Mouse (Mus musculus): ENCODE data around the gene Rasa3. TPM values are rescaled to one million over a fixed set of nuclear protein-coding genes. Genes with fewer than 3 reads are reported as not detected.
A peak's percentile ranks its signal among the peaks of the same experiment; 100 is the strongest.

The Rasa3 gene
- polyA plus RNA-seq, 1 experiment from 2014 or later, result 9.9 TPM

DNA sequence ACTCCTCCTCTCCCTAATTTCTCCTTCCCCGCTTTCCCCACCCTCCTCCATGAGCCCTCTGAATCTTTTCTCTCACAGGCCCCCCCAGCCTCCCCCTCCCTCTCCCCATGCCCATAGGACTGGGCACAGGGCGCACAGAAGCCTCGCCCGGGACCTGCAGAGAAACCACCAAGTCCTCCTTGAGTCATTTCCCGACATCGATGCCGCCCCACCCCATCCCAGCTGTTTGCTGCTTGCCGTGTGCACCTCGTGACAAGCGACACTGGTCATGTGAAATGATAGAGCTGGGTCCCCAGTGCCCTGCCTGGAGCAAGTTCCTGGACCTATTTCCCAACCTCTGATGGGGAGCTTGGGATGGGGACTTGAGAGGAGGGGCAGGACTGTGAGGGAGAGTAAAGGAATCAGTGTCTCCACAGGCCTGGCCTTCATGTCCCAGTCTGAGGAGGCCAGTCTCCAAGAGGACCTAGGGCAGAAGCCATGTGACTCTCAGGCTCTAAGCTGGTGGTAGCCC lies 53.4 kb downstream of the Rasa3 start:
- H3K27me3 ChIP-seq (replicated peaks; ENCODE audit: control insufficient read depth, insufficient read depth, low read length), result no peaks in the 10 kb centered on the region
- no peaks in the 10 kb centered on the region for H3K9me3 ChIP-seq (ENCODE audit: control insufficient read depth)
- ATAC-seq, result peak; percentile 47
- H3K9ac ChIP-seq (ENCODE audit: low read depth, low read length), result no peak overlapping the region
- no peak overlapping the region for H3K4me2 ChIP-seq (replicated peaks; ENCODE audit: low read depth)
- no peak overlapping the region for H3K4me3 ChIP-seq (ENCODE audit: low read depth, low read length)
- 34% methylated on average over 10 of the region's 10 CpGs for WGBS
- no peak for TF ChIP-seq CTCF (IDR thresholded peaks at IDR 0.05; ENCODE audit: low read depth)
- peaks cover 15% of the 10 kb centered on the region for H3K4me1 ChIP-seq (replicated peaks; ENCODE audit: control insufficient read depth, insufficient read depth, low read length)
- H3K27ac ChIP-seq (ENCODE audit: low read depth, low read length), result peak overlapping the region; percentile 15; the same call in 1 of the 2 replicates
- H3K36me3 ChIP-seq (ENCODE audit: control insufficient read depth, insufficient read depth), result no peaks in the 10 kb centered on the region

DNA sequence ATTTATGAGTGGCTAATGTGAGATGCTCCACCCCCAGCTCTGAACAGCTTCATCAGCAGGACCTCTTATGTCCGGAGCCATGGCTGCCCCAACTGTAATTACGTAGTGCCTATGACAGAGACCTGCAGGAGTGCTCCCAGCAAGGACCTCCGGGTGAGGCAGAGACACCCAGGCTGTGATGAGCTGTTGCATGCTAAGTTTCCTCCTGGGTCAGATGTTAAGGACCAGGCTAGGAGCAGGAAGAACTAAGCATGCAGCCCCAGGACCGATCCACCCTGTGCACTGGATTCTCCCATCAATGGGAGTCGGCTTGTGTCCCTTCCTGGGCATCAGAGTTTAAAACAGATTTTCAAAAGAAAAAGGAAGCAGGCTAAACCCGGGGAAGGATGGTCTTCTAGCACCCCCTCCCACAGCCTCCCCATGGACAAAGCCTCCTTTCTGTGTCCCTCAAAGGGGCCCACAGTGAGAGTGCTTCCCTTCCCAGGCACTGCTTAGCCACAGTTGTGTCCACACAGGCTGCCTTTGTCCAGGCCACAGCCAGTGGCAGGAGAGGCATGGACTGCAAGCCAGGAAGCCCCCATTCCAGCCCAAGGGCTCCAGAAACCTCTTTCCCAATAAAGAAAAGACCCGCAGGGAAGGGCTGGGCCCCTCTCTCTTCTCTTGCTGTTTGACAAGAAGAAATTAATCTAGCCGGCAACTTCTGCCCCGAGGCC lies 54.2 kb downstream of the Rasa3 start:
- Histone ChIP-seq H3K4me3 (ENCODE audit: low read depth, low read length) (no peak overlapping the region), H3K4me1 (replicated peaks; ENCODE audit: control insufficient read depth, insufficient read depth, low read length) (peaks cover 15% of the 10 kb centered on the region), H3K27me3 (replicated peaks; ENCODE audit: control insufficient read depth, insufficient read depth, low read length) (no peaks in the 10 kb centered on the region), H3K27ac (ENCODE audit: low read depth, low read length) (peak overlapping the region; percentile 28; the same call in 1 of the 2 replicates), H3K4me2 (replicated peaks; ENCODE audit: low read depth) (no peak overlapping the region), H3K9me3 (ENCODE audit: control insufficient read depth) (no peaks in the 10 kb centered on the region), H3K36me3 (ENCODE audit: control insufficient read depth, insufficient read depth) (no peaks in the 10 kb centered on the region), H3K9ac (ENCODE audit: low read depth, low read length) (no peak overlapping the region)
- 59% methylated on average over 9 of the region's 9 CpGs for WGBS
- no peak for TF ChIP-seq CTCF (IDR thresholded peaks at IDR 0.05; ENCODE audit: low read depth)
- no peak for ATAC-seq

DNA sequence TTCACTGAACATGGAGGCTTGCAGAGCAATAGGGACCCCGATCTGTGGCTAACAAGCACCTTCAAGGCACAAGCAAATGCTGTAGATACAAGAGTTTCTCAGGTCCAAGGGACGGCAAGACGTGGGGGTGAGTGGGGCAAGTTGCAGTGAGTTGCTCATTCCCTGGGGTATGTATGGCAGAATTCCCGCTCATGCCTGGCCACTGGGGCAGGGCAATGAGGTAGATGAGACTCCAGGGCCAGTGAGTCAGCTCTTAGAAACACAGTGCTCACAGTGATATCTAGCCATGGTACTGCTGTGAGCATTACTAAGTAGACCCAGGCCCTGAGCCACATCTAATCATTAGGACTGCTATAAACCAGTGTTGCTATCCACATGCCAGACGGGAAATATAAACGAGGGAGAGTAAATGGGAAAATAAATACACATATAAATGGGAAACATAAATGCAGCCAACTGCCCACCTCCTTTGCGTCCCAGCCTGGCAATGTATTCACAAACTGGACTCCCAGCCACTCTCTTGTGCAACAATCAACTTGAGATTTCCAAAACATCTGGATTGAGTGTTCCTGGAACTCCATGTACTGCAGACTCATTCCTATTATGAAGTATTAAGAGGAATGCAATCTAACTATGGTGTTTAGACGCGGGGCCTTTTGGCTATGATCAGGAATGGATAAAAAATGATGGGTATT lies 57.0 kb downstream of the Rasa3 start:
- Histone ChIP-seq H3K36me3 (ENCODE audit: control insufficient read depth, insufficient read depth) (no peaks in the 10 kb centered on the region), H3K4me3 (ENCODE audit: low read depth, low read length) (no peak overlapping the region), H3K27ac (ENCODE audit: low read depth, low read length) (no peak overlapping the region), H3K4me1 (replicated peaks; ENCODE audit: control insufficient read depth, insufficient read depth, low read length) (peaks cover 15% of the 10 kb centered on the region), H3K4me2 (replicated peaks; ENCODE audit: low read depth) (no peak overlapping the region), H3K9ac (ENCODE audit: low read depth, low read length) (no peak overlapping the region), H3K27me3 (replicated peaks; ENCODE audit: control insufficient read depth, insufficient read depth, low read length) (no peaks in the 10 kb centered on the region), H3K9me3 (ENCODE audit: control insufficient read depth) (no peaks in the 10 kb centered on the region)
- no peak for ATAC-seq
- no peak for TF ChIP-seq CTCF (IDR thresholded peaks at IDR 0.05; ENCODE audit: low read depth)
- 76% methylated on average over 9 of the region's 9 CpGs for WGBS

- ATAC-seq, result no peak
- no peak overlapping the region for H3K4me2 ChIP-seq (replicated peaks; ENCODE audit: low read depth)
- TF ChIP-seq CTCF (IDR thresholded peaks at IDR 0.05; ENCODE audit: low read depth), result no peak
- no peak overlapping the region for H3K4me3 ChIP-seq (ENCODE audit: low read depth, low read length)
- H3K27ac ChIP-seq (ENCODE audit: low read depth, low read length), result no peak overlapping the region
- peaks cover 14% of the 10 kb centered on the region for H3K36me3 ChIP-seq (ENCODE audit: control insufficient read depth, insufficient read depth)
- H3K4me1 ChIP-seq (replicated peaks; ENCODE audit: control insufficient read depth, insufficient read depth, low read length), result peaks cover 3% of the 10 kb centered on the region; the same call in 1 of the 2 replicates
- WGBS, result 77% methylated on average over 17 of the region's 17 CpGs
- no peaks in the 10 kb centered on the region for H3K27me3 ChIP-seq (replicated peaks; ENCODE audit: control insufficient read depth, insufficient read depth, low read length)
- H3K9ac ChIP-seq (ENCODE audit: low read depth, low read length), result no peak overlapping the region
- H3K9me3 ChIP-seq (ENCODE audit: control insufficient read depth), result no peaks in the 10 kb centered on the region
Measured at GRCm38 (mm10) chr8:13616831-13617505, 60.4 kb downstream of the Rasa3 start.

GRCm38 (mm10) chr8:13614924-13615391 lies 62.4 kb downstream of the Rasa3 start:
- Histone ChIP-seq H3K9ac (ENCODE audit: low read depth, low read length) (no peak overlapping the region), H3K4me2 (replicated peaks; ENCODE audit: low read depth) (no peak overlapping the region), H3K36me3 (ENCODE audit: control insufficient read depth, insufficient read depth) (peaks cover 14% of the 10 kb centered on the region), H3K9me3 (ENCODE audit: control insufficient read depth) (no peaks in the 10 kb centered on the region), H3K4me1 (replicated peaks; ENCODE audit: control insufficient read depth, insufficient read depth, low read length) (no peaks in the 10 kb centered on the region), H3K27me3 (replicated peaks; ENCODE audit: control insufficient read depth, insufficient read depth, low read length) (no peaks in the 10 kb centered on the region), H3K27ac (ENCODE audit: low read depth, low read length) (no peak overlapping the region), H3K4me3 (ENCODE audit: low read depth, low read length) (no peak overlapping the region)
- WGBS, result 53% methylated on average over 10 of the region's 10 CpGs
- ATAC-seq, result no peak
- no peak; the same call in 1 of the 2 replicates for TF ChIP-seq CTCF (IDR thresholded peaks at IDR 0.05; ENCODE audit: low read depth)

- H3K4me1 ChIP-seq (replicated peaks; ENCODE audit: control insufficient read depth, insufficient read depth, low read length), result no peaks in the 10 kb centered on the region
- H3K4me3 ChIP-seq (ENCODE audit: low read depth, low read length), result no peak overlapping the region
- no peak for ATAC-seq
- H3K36me3 ChIP-seq (ENCODE audit: control insufficient read depth, insufficient read depth), result peaks cover 14% of the 10 kb centered on the region
- H3K4me2 ChIP-seq (replicated peaks; ENCODE audit: low read depth), result no peak overlapping the region
- no peaks in the 10 kb centered on the region for H3K27me3 ChIP-seq (replicated peaks; ENCODE audit: control insufficient read depth, insufficient read depth, low read length)
- 69% methylated on average over 9 of the region's 9 CpGs for WGBS
- no peak overlapping the region for H3K27ac ChIP-seq (ENCODE audit: low read depth, low read length)
- H3K9ac ChIP-seq (ENCODE audit: low read depth, low read length), result no peak overlapping the region
- TF ChIP-seq CTCF (IDR thresholded peaks at IDR 0.05; ENCODE audit: low read depth), result no peak
- H3K9me3 ChIP-seq (ENCODE audit: control insufficient read depth), result no peaks in the 10 kb centered on the region
Measured at GRCm38 (mm10) chr8:13614136-13614535, 63.3 kb downstream of the Rasa3 start.
